Mouse (Mus musculus) lung, postnatal 0 days (tissue): ENCODE data around the gene Ankrd23.

Experiments
- CTCF ChIP-seq: IDR thresholded peaks from 2 replicates; pipeline ENCODE4 v1.5.1; 2016; ENCODE audit warnings: antibody characterized with exemption, mild to moderate bottlenecking
- EP300 ChIP-seq: IDR thresholded peaks from 2 replicates; pipeline ENCODE4 v1.6.1; 2016; ENCODE audit warnings: antibody characterized with exemption, mild to moderate bottlenecking, control low read depth

DNA sequence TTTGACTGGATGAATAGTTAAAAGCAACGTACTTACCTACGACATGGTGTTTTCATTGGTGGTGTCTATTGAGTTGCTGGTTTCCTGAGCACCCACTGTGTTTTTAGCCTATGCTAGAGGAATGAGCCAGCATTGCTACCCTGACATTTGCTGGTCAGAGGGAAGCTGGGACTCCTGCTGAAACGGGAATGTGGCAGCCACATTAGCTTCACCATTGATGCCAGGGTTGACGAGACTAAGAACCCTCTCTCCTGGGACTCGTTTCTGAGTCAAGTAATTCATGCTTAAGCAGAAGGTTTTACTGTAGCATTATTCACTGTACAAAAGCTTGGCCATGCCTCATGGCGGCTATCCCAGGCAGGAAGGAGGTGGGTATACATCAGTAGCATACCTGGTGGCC, 47.0 kb downstream of the Ankrd23 start:
- no peak for TF ChIP-seq CTCF
- TF ChIP-seq EP300: no peak
